Mouse (Mus musculus) cerebellum, adult (tissue): Measurements from ENCODE around the gene Ninj2.

Experiments
- ATAC-seq: cut with Nextera tagmentation; 2 replicates; pipeline ENCODE4 v1.9.2; 2017; ENCODE audit warnings: mild to moderate bottlenecking, moderate library complexity, mixed read lengths; ENCODE audit not compliant: insufficient number of reproducible peaks, low FRiP score, low TSS enrichment

Gene Ninj2

GRCm38 (mm10) chr6:120192211-120192870, 99.2 kb downstream of the Ninj2 start:
- ATAC-seq: no peak

DNA sequence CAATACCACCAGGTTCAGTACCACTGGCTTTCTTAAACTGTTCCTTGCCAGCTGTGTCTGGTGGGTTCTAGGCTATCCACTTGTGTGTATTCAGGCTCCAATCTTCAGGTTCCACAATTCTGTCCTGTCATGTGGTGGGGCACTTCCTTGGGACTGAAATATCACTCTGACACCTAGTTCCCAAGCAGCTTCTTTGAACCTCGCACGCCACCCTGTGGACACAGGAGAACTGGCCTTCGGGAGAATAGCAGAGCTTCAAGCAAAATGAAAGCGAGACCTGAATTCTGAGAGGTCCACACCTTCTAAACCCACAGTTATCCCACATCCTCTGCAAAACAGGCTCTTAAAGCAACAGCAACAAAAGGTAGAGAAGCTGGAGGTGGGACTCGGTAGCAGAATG, 100.0 kb downstream of the Ninj2 start:
- no peak for ATAC-seq

GRCm38 (mm10) chr6:120193793-120194192, 100.6 kb downstream of the Ninj2 start:
- ATAC-seq: no peak

- no peak for ATAC-seq
These were observed 101.2 kb downstream of the Ninj2 start for GRCm38 (mm10) chr6:120194305-120194704.

- no peak for ATAC-seq
These were observed 101.8 kb downstream of the Ninj2 start for GRCm38 (mm10) chr6:120194963-120195362.

GRCm38 (mm10) chr6:120196837-120197236, 103.7 kb downstream of the Ninj2 start:
- ATAC-seq: no peak

- 0 out of 2 replicates have a peak, but pooled peaks have one; percentile 37 for ATAC-seq
These were observed 104.8 kb downstream of the Ninj2 start for GRCm38 (mm10) chr6:120197964-120198363.

DNA sequence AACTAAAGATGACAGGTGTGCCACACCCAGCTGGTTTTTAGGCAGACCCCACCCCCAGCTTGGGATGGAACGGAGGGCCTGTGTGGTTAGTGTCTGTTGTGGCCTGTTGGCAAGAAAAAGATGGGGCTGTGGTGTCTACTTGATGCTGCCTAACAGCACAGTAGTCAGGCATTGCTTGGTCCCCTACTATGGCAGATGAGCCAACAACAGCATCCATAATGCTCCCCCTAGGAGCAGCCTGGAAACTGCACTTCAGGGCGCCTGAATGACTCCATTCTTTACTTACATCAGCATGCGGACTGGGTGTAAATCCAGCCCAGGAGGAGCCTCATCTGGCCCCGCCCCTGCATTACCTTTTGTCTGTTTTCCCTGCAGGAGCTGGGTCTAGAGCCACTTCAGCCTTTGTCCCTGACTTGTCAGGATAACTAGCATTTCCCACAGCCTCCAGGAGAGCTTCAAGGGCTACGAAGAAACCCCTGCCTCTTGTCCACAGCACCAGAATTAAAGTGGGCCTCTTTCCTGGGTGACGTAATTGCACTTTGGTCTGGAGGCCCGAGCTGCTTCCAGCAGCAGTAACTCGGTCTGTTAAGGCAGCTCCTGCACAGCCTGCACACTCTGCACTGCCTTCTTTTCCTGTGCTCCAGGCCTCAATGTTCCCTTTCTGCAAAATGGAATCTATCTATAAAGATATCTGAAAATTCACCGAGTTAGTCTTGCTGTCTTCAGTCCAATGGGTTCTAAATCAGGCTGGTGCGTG, 106.7 kb downstream of the Ninj2 start:
- no peak for ATAC-seq

- ATAC-seq: no peak
These were observed 108.8 kb downstream of the Ninj2 start for GRCm38 (mm10) chr6:120201956-120202355.

GRCm38 (mm10) chr6:120202406-120202805, 109.3 kb downstream of the Ninj2 start:
- ATAC-seq: no peak

DNA sequence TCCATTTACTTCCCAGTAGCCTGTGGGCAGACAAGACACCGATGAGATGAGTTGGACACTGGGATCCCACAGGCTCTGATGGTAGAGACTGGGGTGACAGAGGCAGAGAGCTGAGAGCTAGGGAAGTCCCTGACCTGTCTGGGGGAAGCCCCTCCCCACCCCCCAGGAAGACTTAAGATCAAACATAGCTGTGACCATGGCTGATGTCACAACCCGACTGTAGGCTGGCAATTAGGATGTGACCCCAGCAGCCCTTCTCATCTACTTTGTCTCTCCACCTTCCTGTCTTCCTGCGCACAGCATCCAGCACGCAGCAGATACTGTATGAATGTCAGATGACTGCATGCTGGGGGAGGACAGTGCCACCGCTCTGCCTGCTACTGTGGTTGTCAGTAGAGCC, 113.4 kb downstream of the Ninj2 start:
- no peak for ATAC-seq

- ATAC-seq: no peak
These were observed 118.4 kb downstream of the Ninj2 start for GRCm38 (mm10) chr6:120211536-120211935.

- ATAC-seq: no peak
These were observed 123.6 kb downstream of the Ninj2 start for GRCm38 (mm10) chr6:120216702-120217101.

GRCm38 (mm10) chr6:120219281-120219680, 126.1 kb downstream of the Ninj2 start:
- ATAC-seq: no peak

DNA sequence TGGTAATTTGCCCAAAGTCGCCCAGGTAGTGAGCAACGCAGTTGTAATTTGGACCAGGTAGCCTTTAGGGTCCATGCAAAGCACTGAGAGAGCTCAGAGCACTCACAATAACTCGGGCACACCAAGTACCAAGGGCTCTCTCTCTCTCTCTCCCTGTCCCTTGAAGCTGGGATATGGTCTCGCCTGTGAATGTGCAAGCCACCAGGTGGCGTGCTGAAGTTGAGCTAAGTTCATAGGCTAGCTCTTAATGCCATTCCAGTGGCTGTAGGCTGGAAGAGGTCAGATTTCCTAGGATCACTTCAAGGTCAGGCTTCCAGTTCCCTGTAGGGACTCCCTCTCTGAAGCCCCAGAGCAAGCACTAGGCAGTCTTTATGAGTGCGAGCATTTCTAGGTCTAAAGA, 129.5 kb downstream of the Ninj2 start:
- ATAC-seq: no peak

- no peak for ATAC-seq
These were observed 132.2 kb downstream of the Ninj2 start for GRCm38 (mm10) chr6:120225355-120225754.

- ATAC-seq: no peak
These were observed 133.9 kb downstream of the Ninj2 start for GRCm38 (mm10) chr6:120227068-120227467.

GRCm38 (mm10) chr6:120229806-120230205, 136.7 kb downstream of the Ninj2 start:
- no peak for ATAC-seq

GRCm38 (mm10) chr6:120230441-120230840, 137.3 kb downstream of the Ninj2 start:
- ATAC-seq: no peak

DNA sequence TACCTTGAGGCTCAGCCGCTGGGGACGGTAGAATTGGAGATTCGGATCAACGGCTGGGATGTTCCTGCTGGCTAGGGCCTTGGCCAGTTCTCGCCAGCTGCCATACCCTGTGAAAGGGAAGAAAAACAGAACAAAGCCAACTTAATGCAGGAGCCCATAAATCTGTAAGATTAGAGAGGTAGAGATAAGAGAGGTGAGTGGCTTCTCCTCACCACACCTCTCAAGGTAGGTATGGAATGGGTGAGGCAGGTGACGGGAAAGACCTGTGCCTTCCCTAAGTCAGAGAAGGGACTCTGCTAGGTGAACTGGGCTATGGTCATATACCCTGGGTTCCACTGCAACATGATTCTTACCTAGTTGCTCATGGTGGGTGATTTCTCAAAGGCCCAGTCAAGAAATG, 139.7 kb downstream of the Ninj2 start:
- ATAC-seq: no peak

- no peak for ATAC-seq
These were observed 142.7 kb downstream of the Ninj2 start for GRCm38 (mm10) chr6:120235874-120236273.

GRCm38 (mm10) chr6:120240461-120240860, 147.3 kb downstream of the Ninj2 start:
- ATAC-seq: no peak
